Mouse (Mus musculus): ENCODE results near the gene Hist2h3c1. TPM values are rescaled to one million over a fixed set of nuclear protein-coding genes. Genes with fewer than 3 reads are reported as not detected.

Gene Hist2h3c1
- total and polyA plus RNA-seq, 3 experiments: not detected

DNA sequence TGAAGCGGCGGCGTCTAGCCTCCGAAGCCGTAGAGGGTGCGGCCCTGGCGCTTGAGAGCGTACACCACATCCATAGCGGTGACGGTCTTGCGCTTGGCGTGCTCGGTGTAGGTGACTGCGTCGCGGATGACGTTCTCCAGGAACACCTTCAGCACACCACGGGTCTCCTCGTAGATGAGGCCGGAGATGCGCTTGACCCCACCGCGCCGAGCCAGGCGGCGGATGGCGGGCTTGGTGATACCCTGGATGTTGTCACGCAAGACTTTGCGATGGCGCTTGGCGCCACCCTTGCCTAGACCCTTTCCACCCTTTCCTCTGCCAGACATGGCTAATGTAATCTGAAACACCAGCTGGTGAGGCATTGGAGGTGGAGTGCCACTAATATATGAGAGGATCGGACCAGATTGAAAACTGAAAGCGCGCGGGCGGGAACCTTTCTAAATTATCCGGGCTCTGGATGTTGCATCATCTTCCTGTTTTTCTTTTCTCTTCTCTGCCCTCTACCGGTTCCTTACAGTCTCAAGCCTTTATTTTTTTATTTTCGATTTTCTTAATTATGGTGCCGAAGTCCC, 16.6 kb downstream of the Hist2h3c1 start, which contains the start of gene Hist2h4:
Hist2h4 (minus strand) TSS at position 333 of the 572 bp plus-strand sequence.
- Histone ChIP-seq H3K27me3 (ENCODE audit: control insufficient read depth, insufficient read depth, low read length) (no peaks in the 10 kb centered on the region), H3K36me3 (ENCODE audit: control insufficient read depth, insufficient read depth, low read length) (peaks cover 3% of the 10 kb centered on the region; the same call in 1 of the 2 replicates), H3K79me2 (replicated peaks; ENCODE audit: control insufficient read depth, insufficient read depth, low read length) (no peaks in the 10 kb centered on the region), H3K4me3 (peak within 1 kb of the TSS; percentile 80), H3K4me1 (ENCODE audit: control insufficient read depth, insufficient read depth, low read length) (peaks cover 10% of the 10 kb centered on the region), H3K9ac (ENCODE audit: low read depth, low read length) (peak within 1 kb of the TSS; percentile 88), H3K27ac (peak within 1 kb of the TSS; percentile 98)
- intact Hi-C loops (cut with DNase I): loop anchor here (1.0 to 2.0 kb wide), 2 partner anchors 20 to 43 kb away; partner anchors contain the start of gene Hist2h2ac
- peak; percentile 94 to 95 for DNase-seq
- TF ChIP-seq CTCF (IDR thresholded peaks at IDR 0.05) (peak; percentile 85), EP300 (IDR thresholded peaks at IDR 0.05; ENCODE audit: insufficient read depth, low read depth, low read length) (peak; percentile 97), POLR2A (IDR thresholded peaks at IDR 0.05; ENCODE audit: insufficient read depth, low read depth, low read length) (peak; percentile 100)
- WGBS: under 1% methylated on average over 40 of the region's 40 CpGs

GRCm38 (mm10) chr3:96263558-96264403, 17.3 kb downstream of the Hist2h3c1 start:
- no peak for TF ChIP-seq EP300 (IDR thresholded peaks at IDR 0.05; ENCODE audit: insufficient read depth, low read depth, low read length)
- no peak; the same call in none of the 2 replicates for TF ChIP-seq CTCF (IDR thresholded peaks at IDR 0.05)
- TF ChIP-seq POLR2A (IDR thresholded peaks at IDR 0.05; ENCODE audit: insufficient read depth, low read depth, low read length): no peak
- H3K79me2 ChIP-seq (replicated peaks; ENCODE audit: control insufficient read depth, insufficient read depth, low read length): no peaks in the 10 kb centered on the region
- H3K36me3 ChIP-seq (ENCODE audit: control insufficient read depth, insufficient read depth, low read length): peaks cover 3% of the 10 kb centered on the region; the same call in 1 of the 2 replicates
- 6% methylated on average over 27 of the region's 27 CpGs for WGBS
- H3K27me3 ChIP-seq (ENCODE audit: control insufficient read depth, insufficient read depth, low read length): no peaks in the 10 kb centered on the region
- peak; percentile 71 to 75 for DNase-seq
- H3K9ac ChIP-seq (ENCODE audit: low read depth, low read length): peak overlapping the region; percentile 71
- intact Hi-C loops (cut with DNase I): loop anchor here (1.0 to 2.0 kb wide), 2 partner anchors 21 to 43 kb away; partner anchors contain the start of gene Hist2h2ac
- peak overlapping the region; percentile 80 for H3K4me3 ChIP-seq
- H3K4me1 ChIP-seq (ENCODE audit: control insufficient read depth, insufficient read depth, low read length): peaks cover 11% of the 10 kb centered on the region
- peak overlapping the region; percentile 98 for H3K27ac ChIP-seq

- no peak for DNase-seq
- Histone ChIP-seq H3K9ac (ENCODE audit: low read depth, low read length) (peak overlapping the region; percentile 71), H3K27ac (peak overlapping the region; percentile 98), H3K79me2 (replicated peaks; ENCODE audit: control insufficient read depth, insufficient read depth, low read length) (no peaks in the 10 kb centered on the region), H3K36me3 (ENCODE audit: control insufficient read depth, insufficient read depth, low read length) (peaks cover 3% of the 10 kb centered on the region; the same call in 1 of the 2 replicates), H3K27me3 (ENCODE audit: control insufficient read depth, insufficient read depth, low read length) (no peaks in the 10 kb centered on the region), H3K4me1 (ENCODE audit: control insufficient read depth, insufficient read depth, low read length) (peaks cover 11% of the 10 kb centered on the region), H3K4me3 (no peak overlapping the region; the same call in 1 of the 2 replicates)
- intact Hi-C loops (cut with DNase I): no loop called here
- WGBS: 65% methylated on average over 7 of the region's 7 CpGs
- no peak for TF ChIP-seq POLR2A (IDR thresholded peaks at IDR 0.05; ENCODE audit: insufficient read depth, low read depth, low read length)
- no peak for TF ChIP-seq EP300 (IDR thresholded peaks at IDR 0.05; ENCODE audit: insufficient read depth, low read depth, low read length)
- no peak for TF ChIP-seq CTCF (IDR thresholded peaks at IDR 0.05)
Measured at GRCm38 (mm10) chr3:96264404-96264949, 18.0 kb downstream of the Hist2h3c1 start.

- Histone ChIP-seq H3K9ac (ENCODE audit: low read depth, low read length) (no peak overlapping the region), H3K27me3 (ENCODE audit: control insufficient read depth, insufficient read depth, low read length) (no peaks in the 10 kb centered on the region), H3K4me1 (ENCODE audit: control insufficient read depth, insufficient read depth, low read length) (peaks cover 12% of the 10 kb centered on the region), H3K79me2 (replicated peaks; ENCODE audit: control insufficient read depth, insufficient read depth, low read length) (no peaks in the 10 kb centered on the region), H3K27ac (no peak overlapping the region), H3K36me3 (ENCODE audit: control insufficient read depth, insufficient read depth, low read length) (peaks cover 3% of the 10 kb centered on the region; the same call in 1 of the 2 replicates), H3K4me3 (no peak overlapping the region)
- no peak for TF ChIP-seq POLR2A (IDR thresholded peaks at IDR 0.05; ENCODE audit: insufficient read depth, low read depth, low read length)
- TF ChIP-seq CTCF (IDR thresholded peaks at IDR 0.05): no peak
- TF ChIP-seq EP300 (IDR thresholded peaks at IDR 0.05; ENCODE audit: insufficient read depth, low read depth, low read length): no peak
- 73% methylated on average over 8 of the region's 8 CpGs for WGBS
- intact Hi-C loops (cut with DNase I): no loop called here
- no peak for DNase-seq
Measured at GRCm38 (mm10) chr3:96266132-96266710, 19.7 kb downstream of the Hist2h3c1 start.

GRCm38 (mm10) chr3:96267541-96267940, 21.1 kb downstream of the Hist2h3c1 start:
- Histone ChIP-seq H3K4me3 (no peak overlapping the region), H3K79me2 (replicated peaks; ENCODE audit: control insufficient read depth, insufficient read depth, low read length) (no peaks in the 10 kb centered on the region), H3K9ac (ENCODE audit: low read depth, low read length) (no peak overlapping the region), H3K27me3 (ENCODE audit: control insufficient read depth, insufficient read depth, low read length) (no peaks in the 10 kb centered on the region), H3K36me3 (ENCODE audit: control insufficient read depth, insufficient read depth, low read length) (no peaks in the 10 kb centered on the region), H3K4me1 (ENCODE audit: control insufficient read depth, insufficient read depth, low read length) (peaks cover 8% of the 10 kb centered on the region), H3K27ac (peak overlapping the region; percentile 93)
- intact Hi-C loops (cut with DNase I): no loop called here
- no peak for TF ChIP-seq CTCF (IDR thresholded peaks at IDR 0.05)
- TF ChIP-seq EP300 (IDR thresholded peaks at IDR 0.05; ENCODE audit: insufficient read depth, low read depth, low read length): no peak
- TF ChIP-seq POLR2A (IDR thresholded peaks at IDR 0.05; ENCODE audit: insufficient read depth, low read depth, low read length): no peak
- no peak for DNase-seq
- 85% methylated on average over 4 of the region's 4 CpGs for WGBS
